Comparison of ENCODE assay signal across 22 mouse cellular contexts in the genomic region with DNA sequence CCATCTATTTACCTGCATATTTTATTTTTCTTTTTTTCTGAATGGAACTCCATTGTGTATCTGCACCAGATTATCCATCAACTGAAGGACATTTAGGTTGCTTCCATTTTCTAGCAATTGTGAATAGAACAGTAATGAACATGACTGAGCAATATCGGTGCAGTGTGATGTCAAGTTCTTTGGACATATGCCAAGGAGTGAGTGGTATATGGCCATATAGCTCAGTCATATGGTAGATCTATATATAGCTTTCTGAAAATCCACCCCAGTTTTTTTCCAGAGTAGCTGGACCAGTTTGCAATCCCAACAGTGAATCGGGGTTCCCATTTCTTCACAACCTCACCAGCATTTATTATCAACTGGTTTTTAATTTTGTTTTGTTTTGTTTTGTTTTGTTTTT. TPM values are rescaled to one million over a fixed set of nuclear protein-coding genes. Genes with fewer than 3 reads are reported as not detected.
DNase-seq lines count a peak whose midpoint lies in the region; ATAC-seq and TF ChIP-seq lines count a peak whose summit lies in the region.
"Had no signal": no experiment of that assay in that cellular context is flagged by ENCODE, and none has a peak within 500 bp of the region (broad histone marks: within the 10 kb centered on the region; RNA-seq: fewer than 3 reads in every experiment).

No protein-coding gene starts in this region.

- TF ChIP-seq CTCF in stomach, postnatal 0 days (IDR thresholded peaks at IDR 0.05; ENCODE audit: low read depth): no peak
- no peak for TF ChIP-seq CTCF in intestine, postnatal 0 days (IDR thresholded peaks at IDR 0.05; ENCODE audit: low read depth)

- H3K4me2 ChIP-seq in stomach, embryonic 16.5 days (ENCODE audit: low read depth, low read length): no peak overlapping the region
- H3K4me2 ChIP-seq in stomach, postnatal 0 days (replicated peaks; ENCODE audit: low read depth): no peak overlapping the region
- H3K4me2 ChIP-seq in intestine, postnatal 0 days (replicated peaks; ENCODE audit: low read depth): no peak overlapping the region
- H3K4me2 ChIP-seq in liver, embryonic 12.5 days: no peak overlapping the region
- H3K4me2 ChIP-seq: embryonic facial prominence, embryonic 12.5 days; embryonic facial prominence, embryonic 15.5 days; heart, embryonic 11.5 days; hindbrain, embryonic 12.5 days; hindbrain, embryonic 15.5 days had no signal

- H3K4me1 ChIP-seq in stomach, embryonic 16.5 days (ENCODE audit: control insufficient read depth, insufficient read depth, low read length): no peaks in the 10 kb centered on the region
- H3K4me1 ChIP-seq in stomach, postnatal 0 days (replicated peaks; ENCODE audit: control insufficient read depth, insufficient read depth): no peaks in the 10 kb centered on the region; the same call in 1 of the 2 replicates
- 0 out of 2 replicates have a peak, but pooled peaks cover 4% of the 10 kb centered on the region for H3K4me1 ChIP-seq in intestine, postnatal 0 days (replicated peaks; ENCODE audit: control insufficient read depth, insufficient read depth, low read length)
- H3K4me1 ChIP-seq in liver, embryonic 12.5 days: no peaks in the 10 kb centered on the region
- H3K4me1 ChIP-seq: embryonic facial prominence, embryonic 12.5 days; embryonic facial prominence, embryonic 15.5 days; hindbrain, embryonic 12.5 days; hindbrain, embryonic 15.5 days had no signal

- H3K4me3 ChIP-seq in stomach, embryonic 16.5 days (replicated peaks; ENCODE audit: low read length): no peak overlapping the region
- H3K4me3 ChIP-seq in stomach, postnatal 0 days (ENCODE audit: low read depth, low read length): no peak overlapping the region
- H3K4me3 ChIP-seq in intestine, postnatal 0 days (ENCODE audit: low read depth, low read length): no peak overlapping the region
- no peak overlapping the region for H3K4me3 ChIP-seq in liver, embryonic 12.5 days
- H3K4me3 ChIP-seq: embryonic facial prominence, embryonic 12.5 days; embryonic facial prominence, embryonic 15.5 days; gastrocnemius, adult 2 months; hindbrain, embryonic 12.5 days; hindbrain, embryonic 15.5 days had no signal

- no peaks in the 10 kb centered on the region for H3K9me3 ChIP-seq in stomach, embryonic 16.5 days (replicated peaks; ENCODE audit: control insufficient read depth, low read length)
- H3K9me3 ChIP-seq in stomach, postnatal 0 days (ENCODE audit: control insufficient read depth, low read length): no peaks in the 10 kb centered on the region
- no peaks in the 10 kb centered on the region for H3K9me3 ChIP-seq in intestine, postnatal 0 days (ENCODE audit: control insufficient read depth)
- no peaks in the 10 kb centered on the region for H3K9me3 ChIP-seq in liver, embryonic 12.5 days (replicated peaks)
- H3K9me3 ChIP-seq: embryonic facial prominence, embryonic 12.5 days; embryonic facial prominence, embryonic 15.5 days; hindbrain, embryonic 12.5 days; hindbrain, embryonic 15.5 days had no signal

- no peaks in the 10 kb centered on the region for H3K36me3 ChIP-seq in stomach, embryonic 16.5 days (ENCODE audit: control insufficient read depth, insufficient read depth, low read length)
- no peaks in the 10 kb centered on the region for H3K36me3 ChIP-seq in stomach, postnatal 0 days (ENCODE audit: control insufficient read depth, insufficient read depth, low read length)
- no peaks in the 10 kb centered on the region for H3K36me3 ChIP-seq in intestine, postnatal 0 days (ENCODE audit: control insufficient read depth, insufficient read depth)
- no peaks in the 10 kb centered on the region for H3K36me3 ChIP-seq in liver, embryonic 12.5 days
- H3K36me3 ChIP-seq: embryonic facial prominence, embryonic 12.5 days; embryonic facial prominence, embryonic 15.5 days; hindbrain, embryonic 12.5 days; hindbrain, embryonic 15.5 days had no signal

- no peak for DNase-seq in stomach, postnatal 0 days (ENCODE audit: low spot score)
- peak; percentile 6 for DNase-seq in NIH3T3 (ENCODE audit: low read depth)
- no peak for DNase-seq in urinary bladder, postnatal 36 days (ENCODE audit: low spot score in 2 of 2)
- DNase-seq: adrenal gland, adult 2 months; adrenal gland, postnatal 14 days; cerebellum, adult 11 months; cerebellum, adult 2 months; cerebellum, adult 9-11 months; cerebellum, postnatal 25 days; forebrain, postnatal 0 days; gastrocnemius, adult 2 months; gastrocnemius, postnatal 14 days; heart, adult 11 months had no signal

- ATAC-seq in stomach, embryonic 16.5 days (ENCODE audit: insufficient read depth, low FRiP score): 0 out of 2 replicates have a peak, but pooled peaks have one; percentile 66
- ATAC-seq in stomach, postnatal 0 days (ENCODE audit: low FRiP score, low TSS enrichment): no peak
- peak; percentile 75 for ATAC-seq in intestine, postnatal 0 days
- no peak for ATAC-seq in liver, embryonic 12.5 days
- ATAC-seq: forebrain, embryonic 14.5 days; forebrain, postnatal 0 days had no signal

- TF ChIP-seq EP300 in stomach, postnatal 0 days (optimal IDR thresholded peaks at IDR 0.05): no peak

- 76% methylated on average over 2 of the region's 2 CpGs for WGBS in stomach, embryonic 16.5 days
- 64% methylated on average over 2 of the region's 2 CpGs for WGBS in stomach, postnatal 0 days
- WGBS in intestine, postnatal 0 days: 35% methylated on average over 2 of the region's 2 CpGs
- WGBS in liver, embryonic 12.5 days (ENCODE audit: insufficient replicate concordance): 87% methylated on average over 2 of the region's 2 CpGs

- no peak overlapping the region for H3K9ac ChIP-seq in stomach, embryonic 16.5 days (ENCODE audit: low read length)
- no peak overlapping the region for H3K9ac ChIP-seq in stomach, postnatal 0 days (ENCODE audit: low read length)
- no peak overlapping the region for H3K9ac ChIP-seq in intestine, postnatal 0 days (ENCODE audit: low read depth, low read length)
- no peak overlapping the region for H3K9ac ChIP-seq in liver, embryonic 12.5 days
- H3K9ac ChIP-seq: embryonic facial prominence, embryonic 12.5 days; embryonic facial prominence, embryonic 15.5 days; forebrain, postnatal 0 days; hindbrain, embryonic 12.5 days; hindbrain, embryonic 15.5 days had no signal

- H3K27ac ChIP-seq in stomach, embryonic 16.5 days (ENCODE audit: low read length): no peak overlapping the region
- H3K27ac ChIP-seq in stomach, postnatal 0 days (replicated peaks): no peak overlapping the region
- no peak overlapping the region for H3K27ac ChIP-seq in intestine, postnatal 0 days (ENCODE audit: low read depth, low read length)
- H3K27ac ChIP-seq in liver, embryonic 12.5 days: no peak overlapping the region
- H3K27ac ChIP-seq: embryonic facial prominence, embryonic 12.5 days; embryonic facial prominence, embryonic 15.5 days; gastrocnemius, adult 2 months; hindbrain, embryonic 12.5 days; hindbrain, embryonic 15.5 days had no signal

- H3K27me3 ChIP-seq in stomach, embryonic 16.5 days (ENCODE audit: control insufficient read depth, insufficient read depth, low read length): no peaks in the 10 kb centered on the region
- H3K27me3 ChIP-seq in stomach, postnatal 0 days (ENCODE audit: control insufficient read depth, insufficient read depth, low read length): no peaks in the 10 kb centered on the region
- no peaks in the 10 kb centered on the region for H3K27me3 ChIP-seq in intestine, postnatal 0 days (replicated peaks; ENCODE audit: control insufficient read depth, insufficient read depth, low read length)
- H3K27me3 ChIP-seq in liver, embryonic 12.5 days (replicated peaks): no peaks in the 10 kb centered on the region
- H3K27me3 ChIP-seq: embryonic facial prominence, embryonic 12.5 days; embryonic facial prominence, embryonic 15.5 days; hindbrain, embryonic 12.5 days; hindbrain, embryonic 15.5 days had no signal

RNA-seq across cellular contexts. Expression of a gene that starts 52.0 kb away (rescaled TPM):
- polyA plus RNA-seq in stomach, embryonic 16.5 days (2015; fragmentation: Nextera tagmentation; extraction: Ambion mirVana): 24.1 and 24.2 TPM in 2 replicates
- polyA plus RNA-seq in stomach, postnatal 0 days (2015; fragmentation: Nextera tagmentation; extraction: Ambion mirVana): 22.5 and 22.9 TPM in 2 replicates
- polyA plus RNA-seq in intestine, postnatal 0 days (2015; fragmentation: Nextera tagmentation; extraction: Ambion mirVana): 23.4 and 23.9 TPM in 2 replicates
- polyA plus RNA-seq in liver, embryonic 12.5 days (2016; fragmentation: Nextera tagmentation; extraction: Ambion mirVana): 8.8 and 9.2 TPM in 2 replicates

Comparison
In these comparisons a context has a peak if more than half of its experiments do, and no peak if none do; other contexts are left out.
1. ATAC-seq: peak in stomach, embryonic 16.5 days (single experiment) and intestine, postnatal 0 days (single experiment); none in stomach, postnatal 0 days (single experiment) and liver, embryonic 12.5 days (single experiment).